Mouse (Mus musculus) myocyte (in vitro differentiated cells): ENCODE results near the gene Nlrp6.

Experiments used
- CEBPB ChIP-seq: IDR thresholded peaks from 2 replicates; pipeline ENCODE4 v1.6.1; 2011; ENCODE audit warnings: mild to moderate bottlenecking, moderate library complexity; ENCODE audit not compliant: poor library complexity, insufficient read depth, severe bottlenecking
- E2F4 ChIP-seq: IDR thresholded peaks from one replicate; pipeline ENCODE4 v1.6.1; 2011; ENCODE audit warnings: mild to moderate bottlenecking, control low read depth, moderate library complexity; ENCODE audit not compliant: insufficient read depth
- MAX ChIP-seq: IDR thresholded peaks from one replicate; pipeline ENCODE4 v1.6.1; 2011; ENCODE audit warnings: low read depth, mild to moderate bottlenecking, control low read depth
- MYOD1 ChIP-seq, 3 experiments: IDR thresholded peaks; one replicate each; pipeline ENCODE4 v1.6.1; 2011; ENCODE audit warnings: control low read depth in 2 of 3, low read depth in 2 of 3, mild to moderate bottlenecking in 2 of 3, moderate library complexity in 1 of 3; ENCODE audit not compliant: insufficient read length in 2 of 3, control insufficient read depth in 1 of 3
- MYOG ChIP-seq, 3 experiments: IDR thresholded peaks; one replicate each; pipeline ENCODE4 v1.6.1; 2011; ENCODE audit warnings: control low read depth in 2 of 3, low read depth in 2 of 3, mild to moderate bottlenecking in 2 of 3; ENCODE audit not compliant: insufficient read length in 2 of 3, control insufficient read depth in 1 of 3, insufficient read depth in 1 of 3
- POLR2A ChIP-seq: IDR thresholded peaks from one replicate; pipeline ENCODE4 v1.6.1; 2011; ENCODE audit warnings: low read depth, mild to moderate bottlenecking, control low read depth, moderate library complexity; ENCODE audit not compliant: insufficient read length
- POLR2AphosphoS2 ChIP-seq: IDR thresholded peaks from one replicate; pipeline ENCODE4 v1.6.1; 2011; ENCODE audit warnings: low read depth, control low read depth; ENCODE audit not compliant: insufficient read length
- REST ChIP-seq: IDR thresholded peaks from one replicate; pipeline ENCODE4 v1.6.1; 2011; ENCODE audit warnings: mild to moderate bottlenecking, control low read depth, moderate library complexity; ENCODE audit not compliant: insufficient read depth, insufficient read length
- SRF ChIP-seq: IDR thresholded peaks from one replicate; pipeline ENCODE4 v1.6.1; 2011; ENCODE audit warnings: low read depth; ENCODE audit not compliant: control insufficient read depth, insufficient read length
- TCF12 ChIP-seq: IDR thresholded peaks from one replicate; pipeline ENCODE4 v1.6.1; 2011; ENCODE audit warnings: mild to moderate bottlenecking, control low read depth; ENCODE audit not compliant: poor library complexity, insufficient read depth, severe bottlenecking
- TCF3 ChIP-seq: IDR thresholded peaks from one replicate; pipeline ENCODE4 v1.6.1; 2011; ENCODE audit warnings: low read depth, control low read depth; ENCODE audit not compliant: insufficient read length
- USF1 ChIP-seq: IDR thresholded peaks from one replicate; pipeline ENCODE4 v1.6.1; 2011; ENCODE audit warnings: low read depth, mild to moderate bottlenecking, control low read depth, moderate library complexity

DNA sequence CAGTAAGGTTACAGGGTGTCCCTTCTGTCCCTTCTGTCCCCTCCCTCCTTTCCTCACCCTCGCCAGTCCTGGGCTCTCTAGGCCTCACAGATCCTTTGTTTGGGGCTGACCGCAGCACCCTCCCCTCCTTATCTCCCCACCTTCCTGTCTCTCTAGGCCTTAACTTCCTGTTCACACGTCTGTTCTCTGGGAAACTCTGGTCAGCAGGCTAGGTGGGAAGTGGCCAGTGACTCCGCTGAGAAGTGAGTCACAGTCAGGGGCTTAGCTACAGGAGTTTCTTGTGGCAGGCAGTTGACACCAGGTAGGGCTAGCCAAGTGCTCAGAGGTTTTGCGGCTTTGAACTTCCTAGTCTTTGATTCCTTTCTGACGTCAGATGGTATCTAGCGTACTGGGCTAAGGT is 26.3 kb downstream of the Nlrp6 start:
- TF ChIP-seq POLR2AphosphoS2 (no peak), MYOG (IDR thresholded peaks at IDR 0.05; ENCODE audit: control insufficient read depth in 1 of 3, insufficient read depth in 1 of 3, insufficient read length in 2 of 3, low read depth in 2 of 3) (no peak), POLR2A (no peak), TCF12 (no peak), MYOD1 (IDR thresholded peaks at IDR 0.05; ENCODE audit: control insufficient read depth in 1 of 3, insufficient read length in 2 of 3, low read depth in 2 of 3) (no peak), MAX (no peak), E2F4 (no peak), CEBPB (no peak), TCF3 (no peak), USF1 (no peak), SRF (no peak), REST (no peak)
